Mouse (Mus musculus) gastrocnemius, adult 8-10 months (tissue): ENCODE data around the gene Cdcp1. TPM values are rescaled to one million over a fixed set of nuclear protein-coding genes. Genes with fewer than 3 reads are reported as not detected.

ENCODE experiments used
- DNase-seq, 2 experiments: peaks; one replicate each; pipeline ENCODE4 v3.0.0; 2022; ENCODE audit warnings: low spot score in 2 of 2
- total RNA-seq, 4 experiments: library from RNA; stranded (reverse); gene quantifications; 2 replicates each; pipeline ENCODE4 v1.2.4; 2022

Cdcp1 gene
- total RNA-seq = not detected

GRCm38 (mm10) chr9:123215621-123216440, at the start of gene Cdcp1:
Gene Cdcp1, minus strand, starts transcription at chr9:123216038.
- no peak for DNase-seq

GRCm38 (mm10) chr9:123260611-123261021, 44.8 kb upstream of the Cdcp1 start, which contains the start of gene Tmem158:
Gene Tmem158, minus strand, starts transcription at chr9:123260764.
- peak; percentile 54 to 57 for DNase-seq

GRCm38 (mm10) chr9:123259896-123260610, 44.2 kb upstream of the Cdcp1 start:
- peak; percentile 37 to 48 for DNase-seq

- DNase-seq = no peak
Measured at GRCm38 (mm10) chr9:123259461-123259895, 43.6 kb upstream of the Cdcp1 start.

GRCm38 (mm10) chr9:123258796-123259195, 43.0 kb upstream of the Cdcp1 start:
- no peak for DNase-seq

- no peak for DNase-seq
Measured at GRCm38 (mm10) chr9:123255736-123256135, 39.9 kb upstream of the Cdcp1 start.

- DNase-seq = no peak
Measured at GRCm38 (mm10) chr9:123247992-123248391, 32.2 kb upstream of the Cdcp1 start.

GRCm38 (mm10) chr9:123245146-123245545, 29.3 kb upstream of the Cdcp1 start:
- DNase-seq = no peak

GRCm38 (mm10) chr9:123243988-123244387, 28.1 kb upstream of the Cdcp1 start:
- no peak for DNase-seq

GRCm38 (mm10) chr9:123241191-123241590, 25.4 kb upstream of the Cdcp1 start:
- DNase-seq = no peak

GRCm38 (mm10) chr9:123240751-123241150, 24.9 kb upstream of the Cdcp1 start:
- no peak for DNase-seq

- no peak for DNase-seq
Measured at GRCm38 (mm10) chr9:123240271-123240670, 24.4 kb upstream of the Cdcp1 start.

GRCm38 (mm10) chr9:123239651-123240050, 23.8 kb upstream of the Cdcp1 start:
- DNase-seq = no peak

GRCm38 (mm10) chr9:123238256-123239045, 22.6 kb upstream of the Cdcp1 start:
- no peak for DNase-seq

GRCm38 (mm10) chr9:123237739-123238138, 21.9 kb upstream of the Cdcp1 start:
- no peak for DNase-seq

GRCm38 (mm10) chr9:123235621-123236020, 19.8 kb upstream of the Cdcp1 start:
- DNase-seq = no peak

- no peak for DNase-seq
Measured at GRCm38 (mm10) chr9:123229826-123230225, 14.0 kb upstream of the Cdcp1 start.

GRCm38 (mm10) chr9:123228671-123229070, 12.8 kb upstream of the Cdcp1 start:
- DNase-seq = no peak

GRCm38 (mm10) chr9:123227106-123227750, 11.4 kb upstream of the Cdcp1 start:
- DNase-seq = no peak

GRCm38 (mm10) chr9:123224863-123225431, 9.1 kb upstream of the Cdcp1 start:
- no peak for DNase-seq

GRCm38 (mm10) chr9:123219826-123220225, 4.0 kb upstream of the Cdcp1 start:
- no peak for DNase-seq
